Mouse (Mus musculus): ENCODE measurements at regions not wholly inside any gene's neighbourhood (a gene's known extent, or its start where the extent isn't known, plus 50 kb on each side); places are given as distances from the start of the nearest gene placed in this dataset.

DNA sequence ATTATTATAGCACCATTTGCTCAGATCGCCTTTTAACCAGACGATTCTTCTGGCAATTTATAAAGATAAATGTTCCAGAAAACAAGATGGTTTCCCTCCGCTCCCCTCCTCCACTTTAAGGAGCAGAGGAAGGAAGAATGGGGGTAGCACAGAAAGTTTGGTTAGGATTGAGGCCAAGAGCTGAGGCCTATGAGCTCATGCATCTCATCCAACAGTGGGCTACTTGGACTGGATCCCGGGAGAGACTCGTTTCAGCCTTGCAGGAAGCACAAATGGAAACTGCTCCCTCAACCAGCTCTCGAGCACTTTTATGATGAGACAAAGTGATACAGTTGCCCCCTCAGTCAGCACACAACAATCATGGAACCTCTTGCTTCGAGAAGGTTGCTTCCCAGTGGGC is 97.9 kb upstream of the Irx3 start:
- DNase-seq (ENCODE audit: low spot score in 2 of 2), result no peak

DNA sequence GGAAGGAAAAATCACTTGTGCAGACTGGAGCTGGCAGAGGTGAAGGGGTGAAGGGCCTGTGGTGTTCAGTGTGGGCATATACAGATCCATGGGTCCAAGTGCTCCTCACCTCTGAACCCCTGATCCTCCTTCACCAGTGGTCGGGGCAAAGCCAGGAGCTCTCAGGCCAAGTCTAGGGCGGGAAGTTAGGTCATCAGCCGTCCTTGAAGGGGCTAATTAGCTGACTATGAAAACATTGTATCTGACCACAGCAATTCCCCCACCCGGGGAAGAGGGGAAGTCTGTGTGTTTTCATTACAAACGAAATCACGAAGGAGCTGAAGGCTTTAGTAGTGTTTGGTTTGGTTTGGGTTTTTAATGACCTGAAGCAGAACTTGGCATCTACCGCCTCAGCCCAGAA is 95.5 kb upstream of the Irx3 start:
- DNase-seq (ENCODE audit: low spot score in 2 of 2), result no peak

DNA sequence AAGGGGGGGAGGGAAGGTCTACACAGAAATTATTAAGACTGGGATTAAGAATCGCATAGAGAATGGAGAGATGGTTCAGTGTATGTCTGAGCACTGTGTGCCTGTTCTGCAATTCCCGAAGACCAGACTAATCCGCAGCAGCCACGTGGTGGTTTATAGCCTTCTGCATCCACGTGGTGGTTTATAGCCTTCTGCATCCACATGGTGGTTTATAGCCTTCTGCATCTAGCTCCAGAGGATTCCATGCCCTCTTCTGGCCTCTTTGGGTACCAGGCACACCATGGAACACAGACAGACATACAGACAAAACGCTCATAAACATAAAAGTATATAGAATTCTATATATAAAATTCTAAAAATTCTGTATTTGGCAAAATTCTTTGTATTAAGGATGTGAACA is 94.1 kb upstream of the Irx3 start:
- no peak for DNase-seq (ENCODE audit: low spot score in 2 of 2)

DNA sequence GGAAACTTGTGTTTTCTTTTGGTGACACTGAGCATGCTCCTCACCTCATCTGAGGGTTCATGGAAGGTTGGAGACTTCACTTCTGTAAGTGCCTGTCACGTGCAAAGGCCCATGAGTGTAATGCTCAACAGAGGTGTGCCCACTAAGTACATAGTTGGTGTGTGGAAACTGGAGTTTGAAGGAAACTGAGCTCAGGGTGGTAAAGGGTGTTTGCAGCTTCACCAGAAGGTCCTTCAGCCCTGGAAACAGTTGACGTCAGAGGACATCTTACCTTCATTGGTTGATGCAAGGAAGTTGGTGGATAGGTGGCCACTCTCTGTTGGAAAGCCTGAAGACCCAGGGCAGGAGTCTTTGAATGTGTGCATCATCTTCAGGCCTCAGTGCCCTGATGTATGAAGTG is 83.0 kb upstream of the Irx3 start:
- no peak for DNase-seq (ENCODE audit: low spot score in 2 of 2)

DNA sequence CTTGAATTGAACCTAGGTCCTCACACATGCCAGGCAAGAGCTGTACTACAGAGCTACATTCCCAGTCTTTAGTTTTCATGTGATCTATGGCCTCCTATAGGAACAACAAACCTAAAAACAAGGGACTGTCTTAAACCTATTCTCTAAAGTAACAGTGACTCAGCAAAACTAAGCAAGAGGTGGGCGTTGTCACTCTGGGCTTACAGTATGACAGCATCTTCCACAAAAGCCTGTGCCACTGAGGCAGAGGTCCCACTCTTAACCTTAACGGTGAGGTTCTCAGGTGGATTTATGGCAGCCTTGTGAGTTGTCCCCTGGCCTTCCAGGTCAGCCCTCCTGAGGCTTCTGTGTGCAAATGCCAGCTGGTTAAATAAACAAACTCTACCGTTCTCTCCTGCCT is 82.5 kb upstream of the Irx3 start:
- no peak for DNase-seq (ENCODE audit: low spot score in 2 of 2)

DNA sequence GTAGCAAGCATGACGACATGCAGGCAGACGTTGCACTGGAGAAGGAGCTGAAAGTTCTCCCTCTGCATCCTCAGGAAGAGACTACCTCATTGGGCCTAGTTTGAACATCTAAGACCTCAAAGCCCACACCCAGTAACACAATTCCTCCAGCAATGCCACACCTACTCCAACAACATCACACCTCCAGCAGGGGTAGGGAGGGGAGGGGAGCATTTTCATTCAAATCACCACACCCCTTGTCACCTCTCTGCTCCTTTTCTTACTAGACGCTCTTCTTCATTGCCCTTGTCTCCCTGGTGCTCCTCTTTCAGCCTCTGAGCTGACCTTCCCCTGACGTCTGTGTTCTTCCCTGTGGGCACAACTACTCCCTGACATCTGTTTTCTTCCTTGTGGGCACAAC is 81.1 kb upstream of the Irx3 start:
- no peak for DNase-seq (ENCODE audit: low spot score in 2 of 2)

DNA sequence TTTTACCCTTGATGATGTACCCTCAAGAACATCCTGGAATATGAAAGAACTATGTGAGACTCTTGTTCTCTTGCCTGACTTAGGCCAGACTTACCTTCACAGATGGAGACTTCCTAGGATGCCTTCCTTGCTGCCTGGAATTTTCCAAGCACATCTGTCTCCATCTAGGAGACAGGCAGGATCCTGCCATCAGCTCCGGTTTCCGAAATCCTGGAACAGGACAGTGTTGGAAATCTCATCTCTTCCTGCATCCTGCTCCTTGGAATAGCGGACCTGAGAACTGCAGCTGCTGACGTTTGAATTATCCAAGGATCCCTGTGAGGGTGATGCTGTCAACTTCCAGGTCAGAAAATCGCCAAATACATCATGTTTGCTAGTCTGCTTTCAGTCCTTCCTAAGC is 77.0 kb upstream of the Irx3 start:
- DNase-seq (ENCODE audit: low spot score in 2 of 2), result no peak

DNA sequence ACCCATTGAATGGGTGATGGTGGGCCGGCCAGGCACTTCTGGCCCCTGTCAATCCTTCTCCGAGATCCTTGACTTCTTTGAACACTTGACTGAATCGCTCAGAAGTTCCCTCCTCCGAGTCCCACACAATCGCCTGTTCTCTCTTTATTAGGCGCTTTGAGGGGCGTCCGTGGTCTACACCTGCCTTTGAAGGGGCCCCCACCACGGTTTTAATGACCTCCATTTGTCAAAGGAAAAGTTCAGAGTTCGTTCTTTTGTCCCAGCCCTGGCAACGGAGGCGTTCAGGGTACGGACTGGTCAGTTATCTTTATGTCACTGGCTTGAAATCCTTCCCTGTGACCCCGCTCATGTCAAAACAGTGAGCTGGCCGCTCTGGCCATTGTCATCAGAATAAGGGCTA is 74.3 kb upstream of the Irx3 start:
- DNase-seq (ENCODE audit: low spot score in 2 of 2), result no peak

- DNase-seq (ENCODE audit: low spot score in 2 of 2), result no peak
These were observed 71.4 kb upstream of the Irx3 start for GRCm38 (mm10) chr8:91873232-91873631.

DNA sequence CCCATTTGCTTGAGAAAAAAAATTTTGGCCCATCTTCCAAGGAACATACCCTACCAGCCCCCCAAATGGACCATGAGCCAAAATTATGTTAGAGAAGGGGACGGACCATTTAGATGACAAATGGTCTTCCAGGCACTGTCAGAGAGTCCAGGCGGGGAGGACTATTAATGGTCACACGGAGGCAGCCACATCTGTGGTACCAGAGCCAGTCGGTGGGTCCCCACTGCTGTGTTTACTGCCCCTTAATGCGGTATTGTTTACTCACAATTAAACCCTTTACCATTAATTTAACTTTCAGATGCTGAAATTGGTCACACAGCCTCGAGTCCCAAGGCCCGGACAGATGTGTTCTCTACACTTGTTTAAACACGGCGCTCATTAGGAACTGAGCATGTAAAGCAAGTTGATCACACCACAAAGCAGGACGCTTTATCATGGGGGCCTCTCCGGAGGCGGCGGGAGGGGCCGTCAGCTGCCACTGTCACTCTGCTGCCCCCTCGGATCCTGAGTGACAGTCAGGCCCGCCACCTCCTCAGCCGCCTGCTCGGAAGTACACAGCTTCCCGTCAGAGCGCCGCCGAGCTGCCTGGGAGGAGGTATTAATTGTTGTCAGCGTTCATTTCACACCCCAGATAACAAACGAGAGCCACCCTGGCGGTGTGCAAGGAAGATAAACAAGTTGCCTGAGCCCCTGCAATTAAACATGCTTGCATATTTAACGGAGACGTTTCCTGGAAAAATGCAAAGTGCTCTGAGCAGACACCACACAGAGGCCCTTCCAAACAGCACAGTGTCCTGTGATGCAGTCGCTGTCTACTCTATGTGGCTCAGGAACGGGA is 70.6 kb upstream of the Irx3 start:
- DNase-seq (ENCODE audit: low spot score in 2 of 2), result no peak

DNA sequence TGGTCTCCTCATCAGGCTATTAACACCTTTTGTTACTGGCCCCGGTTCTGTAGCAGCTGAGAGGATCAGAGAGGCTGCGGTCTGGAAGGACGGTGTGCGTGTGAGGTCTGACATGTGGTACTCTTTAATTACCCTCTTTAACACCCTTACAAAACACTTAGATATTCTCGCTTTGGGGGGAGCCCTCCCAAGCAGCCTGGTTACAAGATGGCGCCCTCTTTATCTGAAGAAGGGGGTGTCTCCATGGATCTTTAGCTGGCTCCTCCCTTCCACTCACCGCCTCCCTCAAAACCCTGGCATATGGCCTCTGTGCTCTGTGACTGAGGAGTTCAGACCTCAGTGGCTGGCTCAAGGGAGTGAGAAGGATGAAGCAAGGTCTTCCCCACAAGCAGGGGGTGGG is 65.2 kb upstream of the Irx3 start:
- DNase-seq (ENCODE audit: low spot score in 2 of 2), result no peak

GRCm38 (mm10) chr8:91866076-91866475 is 64.2 kb upstream of the Irx3 start:
- no peak for DNase-seq (ENCODE audit: low spot score in 2 of 2)

DNA sequence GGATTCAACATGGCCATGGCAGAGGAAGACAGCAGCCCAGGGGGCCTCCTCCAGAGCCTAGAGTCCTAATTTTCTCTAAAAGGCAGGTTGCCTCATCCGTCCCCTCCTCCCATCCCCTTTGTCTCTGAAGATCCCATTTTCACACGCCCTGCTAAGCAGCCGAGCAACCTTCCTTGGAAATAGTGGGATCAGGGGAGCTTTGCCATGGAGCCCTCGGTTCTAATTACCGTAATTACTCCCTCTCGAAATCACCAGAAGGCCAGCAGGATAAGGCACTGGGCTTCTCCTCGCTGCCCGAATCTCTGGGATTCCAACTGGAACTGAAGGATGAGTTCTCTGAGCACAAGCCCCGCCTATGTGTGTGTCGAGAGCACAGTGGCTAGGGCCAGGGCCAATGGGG is 63.5 kb upstream of the Irx3 start:
- DNase-seq (ENCODE audit: low spot score in 2 of 2), result no peak

DNA sequence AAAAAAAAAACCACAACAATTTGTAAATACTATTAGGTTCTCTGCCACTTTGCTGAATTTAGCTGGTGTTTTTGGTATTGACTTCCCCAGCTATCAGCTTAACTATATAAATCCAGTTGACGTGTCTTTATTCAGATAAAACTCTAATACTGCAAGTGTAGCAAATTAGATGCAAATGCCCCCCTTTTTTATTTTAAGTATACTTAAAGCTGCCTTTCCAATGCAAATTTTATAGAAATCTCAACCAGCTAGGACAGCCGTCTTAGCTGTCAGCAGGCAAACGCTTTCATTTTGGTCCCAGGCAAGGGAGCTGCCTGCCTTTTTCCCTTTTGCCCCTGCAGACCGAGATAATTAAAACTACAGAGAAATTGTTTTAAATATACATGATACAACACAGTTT is 61.6 kb upstream of the Irx3 start:
- DNase-seq (ENCODE audit: low spot score in 2 of 2), result no peak

DNA sequence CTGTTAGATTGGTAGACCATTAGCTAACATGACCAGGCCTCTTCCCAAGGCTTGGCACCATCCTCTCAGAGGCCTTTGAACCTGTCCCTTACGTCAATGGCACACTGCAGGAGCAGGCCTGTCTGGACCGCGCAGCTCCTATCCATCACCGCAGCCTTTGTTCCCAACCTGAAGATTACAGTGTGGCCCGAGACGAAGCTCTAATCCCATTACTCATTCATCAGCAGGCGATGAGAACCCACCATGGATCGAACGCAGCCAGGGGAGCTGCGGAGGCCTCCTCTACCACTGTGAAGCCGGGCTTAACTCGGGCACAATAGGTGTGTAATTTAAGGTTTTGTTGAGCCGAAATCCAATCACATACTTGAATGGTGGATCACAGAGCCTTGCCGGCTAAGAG is 54.0 kb upstream of the Irx3 start:
- DNase-seq (ENCODE audit: low spot score in 2 of 2), result no peak

GRCm38 (mm10) chr8:91854369-91854768 is 52.5 kb upstream of the Irx3 start:
- DNase-seq (ENCODE audit: low spot score in 2 of 2), result no peak

DNA sequence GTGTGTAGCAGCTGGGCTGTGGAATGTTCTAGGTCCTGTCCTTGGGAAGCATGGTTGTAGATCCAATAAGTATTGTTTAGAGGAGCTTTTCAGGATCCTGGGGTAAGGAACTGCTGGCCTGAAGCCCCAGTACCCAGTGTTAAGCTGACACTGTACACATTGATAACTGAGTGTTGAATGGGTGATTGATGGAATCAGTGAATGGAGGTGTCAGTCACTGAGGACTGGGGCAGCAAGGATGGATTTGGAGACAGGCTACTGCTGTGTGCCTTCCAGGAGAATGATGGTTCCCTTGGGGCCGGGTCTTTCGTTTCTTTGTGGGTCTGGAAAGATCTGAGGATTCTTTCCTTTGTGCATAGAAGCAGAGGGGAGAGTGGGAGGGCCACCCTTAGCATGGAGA is 51.9 kb upstream of the Irx3 start:
- DNase-seq (ENCODE audit: low spot score in 2 of 2), result no peak

DNA sequence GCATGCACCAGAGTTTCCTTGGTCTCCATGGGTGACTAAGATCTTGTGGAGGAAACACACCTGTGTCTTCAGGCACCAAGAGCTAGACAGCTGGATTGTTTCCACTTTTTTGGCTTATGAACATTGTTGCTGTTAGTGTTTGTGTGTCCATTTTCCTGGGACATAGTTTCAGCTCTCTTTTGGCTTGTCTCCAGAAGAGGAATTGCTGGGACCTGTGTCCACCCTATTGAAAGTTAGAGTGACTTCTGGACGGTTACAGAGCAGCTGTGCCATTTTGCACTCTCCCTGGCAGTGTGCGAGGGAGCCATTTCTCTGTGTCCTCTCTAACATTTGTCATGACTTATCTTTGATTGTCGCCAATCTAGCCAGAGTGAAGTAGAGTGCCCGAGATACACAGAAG is 51.5 kb upstream of the Irx3 start:
- DNase-seq (ENCODE audit: low spot score in 2 of 2), result no peak

All from frontal cortex, postnatal 25 days (tissue).